Mouse (Mus musculus) G1E (cell line): ENCODE measurements around the gene Foxo3.

Experiments used
- CTCF ChIP-seq: IDR thresholded peaks from 2 replicates; pipeline ENCODE4 v1.5.1; 2012; ENCODE audit warnings: low read depth, low read length, inconsistent platforms, mixed read lengths
- GATA1 ChIP-seq: IDR thresholded peaks from 2 replicates; pipeline ENCODE4 v1.6.1; 2012; ENCODE audit warnings: borderline replicate concordance, low read length, inconsistent platforms, mixed read lengths
- GATA2 ChIP-seq: IDR thresholded peaks from 2 replicates; pipeline ENCODE4 v1.6.1; 2012; ENCODE audit warnings: low read depth, low read length, inconsistent platforms, borderline replicate concordance
- POLR2AphosphoS5 ChIP-seq: IDR thresholded peaks from 2 replicates; pipeline ENCODE4 v1.6.1; 2012; ENCODE audit warnings: low read depth, low read length, inconsistent platforms; ENCODE audit not compliant: insufficient replicate concordance
- TAL1 ChIP-seq: conservative IDR thresholded peaks from 2 replicates; pipeline ENCODE4 v1.6.1; 2012; ENCODE audit warnings: low read depth, low read length, inconsistent platforms, mixed read lengths

- TF ChIP-seq CTCF: no peak
- TF ChIP-seq GATA1: no peak
- no peak for TF ChIP-seq TAL1
- TF ChIP-seq GATA2: no peak
- no peak for TF ChIP-seq POLR2AphosphoS5
Observed at GRCm38 (mm10) chr10:42231100-42231541, 45.4 kb downstream of the Foxo3 start.
